Mouse (Mus musculus) midbrain, embryonic 12.5 days (tissue): ENCODE measurements at regions not wholly inside any gene's neighbourhood (a gene's known extent, or its start where the extent isn't known, plus 50 kb on each side); places are given as distances from the start of the nearest gene placed in this dataset. TPM values are rescaled to one million over a fixed set of nuclear protein-coding genes. Genes with fewer than 3 reads are reported as not detected.

Source experiments
- microRNA-seq: library from miRNA; unstranded; fragments of <30 nt; microRNA quantifications from one replicate; pipeline ENCODE4, GENCODE M21; 2017

Small RNA genes in the stretch of these regions (microRNA-seq; reads per million reads assigned to microRNA genes)
- gene Gm27690 = not detected
